ENCODE assay signal across 16 mouse cellular contexts in genomic region chr6:53078671-53079070, GRCm38 (mm10). TPM values are rescaled to one million over a fixed set of nuclear protein-coding genes. Genes with fewer than 3 reads are reported as not detected.
A peak's percentile ranks its signal among the peaks of the same experiment; 100 is the strongest.
DNase-seq lines count a peak whose midpoint lies in the region; ATAC-seq and TF ChIP-seq lines count a peak whose summit lies in the region.
"Had no signal": no experiment of that assay in that cellular context is flagged by ENCODE, and none has a peak within 500 bp of the region (broad histone marks: within the 10 kb centered on the region; RNA-seq: fewer than 3 reads in every experiment).

No protein-coding gene starts in this region.

- no peak for TF ChIP-seq EP300 in heart, adult 2 months (IDR thresholded peaks at IDR 0.05; ENCODE audit: insufficient read depth, low read depth, low read length)

- H3K27me3 ChIP-seq in heart, adult 2 months (ENCODE audit: control insufficient read depth, insufficient read depth, low read length), result no peaks in the 10 kb centered on the region
- no peaks in the 10 kb centered on the region for H3K27me3 ChIP-seq in heart, embryonic 11.5 days (ENCODE audit: control insufficient read depth, insufficient read depth, low read length)
- H3K27me3 ChIP-seq: embryonic facial prominence, embryonic 13.5 days; lung, embryonic 15.5 days; stomach, embryonic 15.5 days had no signal

- no peak for ATAC-seq in heart, embryonic 11.5 days (replicated peaks; ENCODE audit: insufficient number of reproducible peaks, low FRiP score, low TSS enrichment)
- ATAC-seq: activated CD4-positive, CD25-positive, alpha-beta regulatory T cell, adult 4 months; inflammation-experienced regulatory T-cells, adult 6 months had no signal

- no peak overlapping the region for H3K27ac ChIP-seq in heart, adult 2 months
- H3K27ac ChIP-seq in heart, embryonic 11.5 days (ENCODE audit: low read depth, low read length), result no peak overlapping the region
- H3K27ac ChIP-seq: embryonic facial prominence, embryonic 13.5 days; lung, embryonic 15.5 days; stomach, embryonic 15.5 days had no signal

- no peaks in the 10 kb centered on the region for H3K9me3 ChIP-seq in heart, embryonic 11.5 days (replicated peaks; ENCODE audit: control insufficient read depth, low read length)
- H3K9me3 ChIP-seq: embryonic facial prominence, embryonic 13.5 days; lung, embryonic 15.5 days; stomach, embryonic 15.5 days had no signal

- no peaks in the 10 kb centered on the region for H3K79me2 ChIP-seq in heart, adult 2 months (replicated peaks; ENCODE audit: control insufficient read depth, insufficient read depth, low read length)

- peak; percentile 26 to 41 for DNase-seq in heart, adult 2 months
- peak; percentile 14 for DNase-seq in ovary, postnatal 36 days (ENCODE audit: low spot score)
- no peak for DNase-seq in ovary, postnatal 10 days (ENCODE audit: low spot score)
- peak; percentile 65 for DNase-seq in heart, postnatal 4 days
- peak; percentile 17 for DNase-seq in testis, postnatal 14 days (ENCODE audit: low spot score)
- DNase-seq in kidney, postnatal 14 days, result no peak
- DNase-seq: kidney, postnatal 25 days; right cerebral cortex, postnatal 4 days; thymus, postnatal 25 days had no signal

- TF ChIP-seq CTCF in heart, adult 2 months (IDR thresholded peaks at IDR 0.05), result no peak

- no peak overlapping the region for H3K9ac ChIP-seq in heart, adult 2 months (ENCODE audit: low read depth, low read length)
- no peak overlapping the region for H3K9ac ChIP-seq in heart, embryonic 11.5 days (ENCODE audit: low read depth, low read length)
- H3K9ac ChIP-seq: embryonic facial prominence, embryonic 13.5 days; lung, embryonic 15.5 days; stomach, embryonic 15.5 days had no signal

- peaks cover 4% of the 10 kb centered on the region for H3K4me1 ChIP-seq in heart, adult 2 months (ENCODE audit: control insufficient read depth, insufficient read depth, low read length)
- no peaks in the 10 kb centered on the region for H3K4me1 ChIP-seq in heart, embryonic 11.5 days (ENCODE audit: control insufficient read depth, insufficient read depth, low read length)
- H3K4me1 ChIP-seq: embryonic facial prominence, embryonic 13.5 days; lung, embryonic 15.5 days; stomach, embryonic 15.5 days had no signal

- WGBS in heart, adult 2 months, result 20% methylated on average over 2 of the region's 2 CpGs
- WGBS in heart, embryonic 11.5 days (ENCODE audit: insufficient replicate concordance), result 58% methylated on average over 2 of the region's 2 CpGs

- no peak overlapping the region for H3K4me3 ChIP-seq in heart, adult 2 months
- no peak overlapping the region for H3K4me3 ChIP-seq in heart, embryonic 11.5 days (ENCODE audit: low read depth, low read length)
- H3K4me3 ChIP-seq: embryonic facial prominence, embryonic 13.5 days; lung, embryonic 15.5 days; stomach, embryonic 15.5 days had no signal

- H3K4me2 ChIP-seq in heart, embryonic 11.5 days, result no peak overlapping the region
- H3K4me2 ChIP-seq: embryonic facial prominence, embryonic 13.5 days; lung, embryonic 15.5 days; midbrain, embryonic 11.5 days; stomach, embryonic 15.5 days had no signal

- intact Hi-C loops in heart, adult 2 months (cut with DNase I), result no loop called here

- H3K36me3 ChIP-seq in heart, adult 2 months (ENCODE audit: control insufficient read depth, insufficient read depth, low read length), result no peaks in the 10 kb centered on the region
- no peaks in the 10 kb centered on the region for H3K36me3 ChIP-seq in heart, embryonic 11.5 days (ENCODE audit: control insufficient read depth, insufficient read depth, low read length)
- H3K36me3 ChIP-seq: embryonic facial prominence, embryonic 13.5 days; lung, embryonic 15.5 days; stomach, embryonic 15.5 days had no signal

- TF ChIP-seq POLR2A in heart, adult 2 months (IDR thresholded peaks at IDR 0.05; ENCODE audit: insufficient read depth, low read depth, low read length), result no peak

RNA-seq across cellular contexts. Expression of gene Jazf1, which starts 10.2 kb away (rescaled TPM):
- 1 to 10 TPM; 1.4 to 2.6 TPM for total RNA-seq in heart, adult 2 months (2021)
- 1.2 and 2.2 TPM in 2 replicates for polyA plus RNA-seq in heart, adult 2 months (2012; rRNA removed)
- polyA plus RNA-seq in heart, embryonic 11.5 days (2014; fragmentation: Nextera tagmentation; extraction: Ambion mirVana), result 11.5 and 11.9 TPM in 2 replicates
- 10 to 100 TPM; 14.6 to 16.1 TPM for total RNA-seq in heart, postnatal 4 days (2021)

Comparison
In these comparisons a context has a peak if more than half of its experiments do, and no peak if none do; other contexts are left out.
1. DNase-seq: peak in heart, adult 2 months (2 of 2), ovary, postnatal 36 days (single experiment), heart, postnatal 4 days (single experiment) and testis, postnatal 14 days (single experiment); none in ovary, postnatal 10 days (single experiment) and kidney, postnatal 14 days (single experiment).
2. RNA of gene Jazf1, which starts 10.2 kb away (total RNA-seq): 14.6 to 16.1 TPM in heart, postnatal 4 days; 1.4 to 2.6 TPM in heart, adult 2 months; every median in the first group is over 4 times any median in the second.